Mouse (Mus musculus) kidney, postnatal 25 days (tissue): ENCODE results near the gene Kcnj9.

Source experiments
- DNase-seq, 2 experiments: peaks; one replicate each; pipeline ENCODE4 v3.0.0; 2021; ENCODE audit warnings: mixed read lengths in 2 of 2

Kcnj9 gene

GRCm38 (mm10) chr1:172329131-172329530, at the start of gene Kcnj9:
TSS of gene Kcnj9 (minus strand) at chr1:172329318.
- no peak for DNase-seq

GRCm38 (mm10) chr1:172376758-172377458, 47.8 kb upstream of the Kcnj9 start:
- peak; percentile 12 to 67 for DNase-seq

- DNase-seq = peak; percentile 98 to 99
These were observed 47.1 kb upstream of the Kcnj9 start, which contains the start of gene Pigm for GRCm38 (mm10) chr1:172376198-172376667. TSS of gene Pigm (plus strand) at chr1:172376546.

GRCm38 (mm10) chr1:172368768-172369418, 39.8 kb upstream of the Kcnj9 start:
- DNase-seq = peak; percentile 44 to 64

GRCm38 (mm10) chr1:172364684-172365083, 35.6 kb upstream of the Kcnj9 start:
- peak; percentile 54 to 57 for DNase-seq

GRCm38 (mm10) chr1:172358341-172358740, 29.2 kb upstream of the Kcnj9 start:
- DNase-seq = peak in 1 of 2 experiments; percentile 48

GRCm38 (mm10) chr1:172357550-172357949, 28.4 kb upstream of the Kcnj9 start:
- DNase-seq = peak; percentile 62 to 64

GRCm38 (mm10) chr1:172355336-172355735, 26.2 kb upstream of the Kcnj9 start:
- DNase-seq = no peak

GRCm38 (mm10) chr1:172352453-172352852, 23.3 kb upstream of the Kcnj9 start:
- no peak for DNase-seq

GRCm38 (mm10) chr1:172352001-172352400, 22.9 kb upstream of the Kcnj9 start:
- DNase-seq = no peak

GRCm38 (mm10) chr1:172349916-172350812, 21.0 kb upstream of the Kcnj9 start:
- DNase-seq = peak; percentile 88 to 96

- DNase-seq = no peak
These were observed 20.4 kb upstream of the Kcnj9 start for GRCm38 (mm10) chr1:172349504-172349903.

- no peak for DNase-seq
These were observed 18.3 kb upstream of the Kcnj9 start for GRCm38 (mm10) chr1:172347382-172347781.

- peak; percentile 45 to 64 for DNase-seq
These were observed 17.6 kb upstream of the Kcnj9 start for GRCm38 (mm10) chr1:172346707-172347106.

GRCm38 (mm10) chr1:172344820-172345219, 15.7 kb upstream of the Kcnj9 start:
- no peak for DNase-seq

GRCm38 (mm10) chr1:172343914-172344313, 14.8 kb upstream of the Kcnj9 start:
- peak in 1 of 2 experiments; percentile 60 for DNase-seq

- peak in 1 of 2 experiments; percentile 63 for DNase-seq
These were observed 13.6 kb upstream of the Kcnj9 start for GRCm38 (mm10) chr1:172342729-172343128.

- DNase-seq = no peak
These were observed 12.3 kb upstream of the Kcnj9 start for GRCm38 (mm10) chr1:172341386-172341785.

GRCm38 (mm10) chr1:172340729-172341321, 11.7 kb upstream of the Kcnj9 start, which contains the start of gene Kcnj10:
TSS of gene Kcnj10 (plus strand) at chr1:172341210.
- DNase-seq = peak; percentile 85 to 92

- no peak for DNase-seq
These were observed 8.5 kb upstream of the Kcnj9 start for GRCm38 (mm10) chr1:172337411-172338185.

- no peak for DNase-seq
These were observed 6.7 kb upstream of the Kcnj9 start for GRCm38 (mm10) chr1:172335804-172336203.

- no peak for DNase-seq
These were observed 4.4 kb upstream of the Kcnj9 start for GRCm38 (mm10) chr1:172333512-172333911.
